Mouse (Mus musculus): ENCODE measurements around the gene Rara.
A peak's percentile ranks its signal among the peaks of the same experiment; 100 is the strongest.

Rara gene

GRCm38 (mm10) chr11:99010706-99011105 is 83.1 kb downstream of the Rara start:
- no peak for DNase-seq

- no peak for DNase-seq
Measured at GRCm38 (mm10) chr11:99013856-99014255, 86.2 kb downstream of the Rara start.

GRCm38 (mm10) chr11:99019844-99020243 is 92.2 kb downstream of the Rara start:
- DNase-seq = no peak

GRCm38 (mm10) chr11:99022384-99022933 is 94.8 kb downstream of the Rara start:
- DNase-seq = no peak

GRCm38 (mm10) chr11:99023094-99023493 is 95.5 kb downstream of the Rara start:
- no peak for DNase-seq

- peak; percentile 78 for DNase-seq
Measured at GRCm38 (mm10) chr11:99023500-99024467, 96.2 kb downstream of the Rara start, which contains the start of gene Top2a. Gene Top2a (minus strand): TSS chr11:99024189.
